Mouse (Mus musculus) left cerebral cortex, adult 8-10 months (tissue): ENCODE measurements around the gene Cfap45. TPM values are rescaled to one million over a fixed set of nuclear protein-coding genes. Genes with fewer than 3 reads are reported as not detected.

Experiments used
- DNase-seq, 2 experiments: peaks; one replicate each; pipeline ENCODE4 v3.0.0; 2022; ENCODE audit warnings: low spot score in 2 of 2
- total RNA-seq, 4 experiments: library from RNA; stranded (reverse); gene quantifications; 2 replicates each; pipeline ENCODE4 v1.2.4; 2022

The Cfap45 gene
- total RNA-seq, 4 experiments from 2014 or later: 3.7 to 4.7 (median 4.1) TPM

DNA sequence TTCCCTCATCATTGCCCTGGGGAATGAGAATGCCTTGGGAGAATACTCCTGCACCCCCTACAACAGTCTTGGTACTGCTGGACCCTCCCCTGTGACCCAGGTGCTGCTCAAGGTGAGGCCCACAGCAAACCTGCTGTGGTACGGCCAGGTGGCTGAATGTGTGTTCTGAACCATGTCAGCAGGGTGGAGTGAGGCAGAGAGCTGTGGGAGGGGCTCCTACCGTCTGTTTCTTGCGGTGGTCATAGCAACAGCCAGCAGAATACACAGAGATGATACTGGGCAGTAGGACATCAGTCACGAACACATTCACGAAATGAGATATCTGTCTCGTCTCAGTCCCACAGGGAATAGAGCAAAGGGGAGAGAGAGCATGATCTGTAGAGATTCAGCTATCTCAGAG lies 27.1 kb upstream of the Cfap45 start:
- no peak for DNase-seq

DNA sequence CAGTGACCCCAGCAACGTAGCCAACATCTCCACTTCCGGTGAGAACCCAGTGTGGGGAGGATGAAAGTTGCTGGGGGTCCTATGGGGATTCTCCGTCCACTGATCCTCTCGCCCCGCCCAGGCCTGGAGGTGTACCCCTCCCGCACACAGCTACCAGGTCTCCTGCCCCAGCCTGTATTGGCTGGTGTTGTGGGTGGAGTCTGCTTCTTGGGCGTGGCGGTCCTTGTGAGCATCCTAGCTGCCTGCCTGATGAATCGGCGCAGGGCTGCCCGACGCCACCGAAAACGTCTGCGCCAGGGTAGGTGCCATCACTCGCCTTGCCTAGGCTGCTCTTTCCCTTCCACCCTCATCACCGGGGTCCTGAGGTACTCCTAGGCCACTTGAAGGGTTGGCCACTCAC lies 24.6 kb upstream of the Cfap45 start:
- no peak for DNase-seq

GRCm38 (mm10) chr1:172497428-172497827 lies 23.2 kb upstream of the Cfap45 start:
- no peak for DNase-seq

GRCm38 (mm10) chr1:172499765-172500441 lies 20.7 kb upstream of the Cfap45 start, which contains the start of gene Tagln2:
Gene Tagln2, plus strand, starts transcription at chr1:172500047.
- DNase-seq: no peak

DNA sequence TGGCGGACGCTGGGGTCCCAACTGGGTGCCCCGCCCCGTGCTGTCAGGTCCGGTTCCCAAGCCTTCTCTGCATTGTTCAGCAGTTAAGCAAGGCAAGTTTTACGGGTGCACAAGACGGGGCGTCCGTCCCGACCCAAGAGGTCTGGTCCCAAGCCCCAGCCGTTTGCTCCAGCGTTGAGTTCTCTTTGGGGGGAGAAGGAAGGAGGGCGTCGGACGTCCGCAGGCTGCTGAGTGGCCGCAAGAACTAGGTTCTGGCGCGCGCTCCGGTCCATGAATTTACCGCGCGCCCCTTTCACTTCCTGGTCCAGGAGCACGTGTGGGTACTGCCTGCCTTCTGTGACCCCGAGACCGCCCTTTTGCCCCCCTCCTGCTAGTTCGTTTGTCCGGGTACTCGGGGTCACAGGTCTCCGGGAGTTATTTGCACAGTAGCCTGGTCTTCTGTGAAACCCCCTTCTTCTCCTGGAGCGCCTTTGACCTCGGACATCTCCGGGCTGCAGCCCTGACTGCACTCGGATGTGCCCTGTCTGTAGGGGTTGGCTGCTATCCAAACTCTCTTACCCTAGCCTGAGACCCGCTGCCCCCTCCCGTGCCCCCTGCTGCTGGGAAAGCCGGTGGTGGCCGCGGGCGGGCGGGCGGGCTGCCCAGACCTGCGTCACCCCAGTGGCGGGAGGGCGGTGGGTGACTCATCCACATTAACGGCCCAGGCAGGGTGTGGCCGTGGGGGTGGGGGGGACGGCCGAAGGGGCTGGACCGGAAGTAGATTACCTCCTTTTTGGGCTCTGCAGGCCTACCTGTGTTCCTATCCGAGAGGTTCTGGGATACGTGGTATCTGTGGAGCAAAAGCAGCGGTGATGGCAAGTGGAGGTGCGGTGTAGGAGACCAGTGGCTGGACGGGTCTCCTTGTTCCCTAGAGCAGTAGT lies 19.9 kb upstream of the Cfap45 start:
- no peak for DNase-seq

DNA sequence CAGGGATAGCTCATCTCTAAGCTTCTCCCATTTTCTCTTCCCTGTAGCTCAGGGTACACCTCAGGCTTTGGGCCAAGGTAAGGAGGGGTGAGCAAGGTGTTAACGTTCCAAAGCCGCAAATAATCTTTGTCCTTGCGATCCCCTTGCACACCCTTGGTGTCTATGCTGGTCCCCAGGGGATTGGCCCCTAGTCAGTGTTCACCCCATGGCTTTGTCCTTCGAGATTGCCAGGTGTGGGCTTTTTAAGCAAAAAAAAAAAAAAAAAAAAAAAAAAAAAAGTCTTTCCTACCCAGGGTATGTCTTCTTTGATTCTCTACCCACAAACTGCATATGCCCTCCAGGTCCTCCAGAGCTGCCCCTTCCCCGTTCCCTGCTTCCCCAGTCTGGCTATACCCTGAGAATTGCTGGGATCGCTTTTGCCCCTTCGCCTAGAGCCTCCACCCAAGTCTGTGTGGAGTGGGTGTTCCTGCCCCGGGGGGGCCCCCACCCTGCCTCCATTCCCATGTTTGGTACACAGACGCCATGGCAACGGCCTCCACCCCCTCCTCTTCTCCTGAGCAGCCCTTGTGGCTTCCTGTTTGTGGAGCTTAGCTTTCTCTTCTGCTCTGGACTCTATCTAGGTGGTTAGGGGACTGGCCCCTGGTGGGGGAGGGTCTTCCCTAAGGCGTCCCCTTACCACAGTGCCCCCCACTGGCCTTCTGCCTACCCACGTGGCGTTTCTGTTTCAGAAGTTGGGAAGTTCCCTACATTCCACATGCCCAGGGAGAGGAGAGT lies 19.0 kb upstream of the Cfap45 start:
- no peak for DNase-seq

DNA sequence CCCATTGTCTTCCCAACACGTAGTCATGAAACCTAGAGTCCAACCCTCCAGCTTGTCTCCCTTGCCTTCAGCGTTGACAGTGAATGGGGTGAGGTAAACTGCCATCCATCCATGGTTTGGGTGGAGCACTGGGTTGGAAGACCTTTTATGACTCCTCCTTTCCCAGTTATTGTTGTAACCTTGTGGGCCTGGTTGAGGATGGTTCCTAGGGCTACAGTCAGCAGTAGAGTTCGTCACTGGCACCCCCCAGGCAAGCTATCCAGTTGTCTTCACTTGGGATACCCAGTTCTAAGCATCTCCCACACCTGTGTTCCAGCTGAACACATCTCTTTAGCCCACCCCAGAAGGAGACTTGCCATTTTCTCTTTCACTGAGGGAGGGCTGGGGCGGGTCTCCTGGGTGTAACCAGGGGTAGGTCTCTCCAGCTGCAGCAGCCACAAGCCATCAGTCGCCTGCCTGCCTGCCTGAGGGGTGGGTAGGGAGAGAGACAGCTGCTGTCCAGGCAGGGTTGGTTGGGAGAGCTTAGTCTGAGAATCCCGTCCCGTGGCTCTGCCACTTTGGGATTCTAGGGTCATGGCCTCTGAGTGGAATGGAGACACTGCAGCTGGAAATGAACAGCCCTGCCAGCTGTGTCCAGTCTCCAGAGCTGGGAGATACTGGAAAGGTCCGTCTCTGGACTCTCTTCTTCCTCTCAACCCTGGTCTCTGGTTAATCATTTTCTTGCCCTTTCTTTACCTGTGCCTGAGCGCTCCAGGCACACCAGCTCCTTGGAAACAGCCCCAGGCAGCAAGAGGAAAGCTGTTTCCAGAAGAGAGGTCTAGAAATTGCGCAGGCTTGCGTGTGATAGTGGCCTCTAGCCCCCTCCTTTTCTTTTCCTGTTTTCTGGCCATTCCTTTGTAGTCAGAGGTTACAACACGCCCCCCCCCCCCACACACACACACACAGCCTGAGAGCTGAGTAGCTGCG lies 18.2 kb upstream of the Cfap45 start:
- no peak for DNase-seq

DNA sequence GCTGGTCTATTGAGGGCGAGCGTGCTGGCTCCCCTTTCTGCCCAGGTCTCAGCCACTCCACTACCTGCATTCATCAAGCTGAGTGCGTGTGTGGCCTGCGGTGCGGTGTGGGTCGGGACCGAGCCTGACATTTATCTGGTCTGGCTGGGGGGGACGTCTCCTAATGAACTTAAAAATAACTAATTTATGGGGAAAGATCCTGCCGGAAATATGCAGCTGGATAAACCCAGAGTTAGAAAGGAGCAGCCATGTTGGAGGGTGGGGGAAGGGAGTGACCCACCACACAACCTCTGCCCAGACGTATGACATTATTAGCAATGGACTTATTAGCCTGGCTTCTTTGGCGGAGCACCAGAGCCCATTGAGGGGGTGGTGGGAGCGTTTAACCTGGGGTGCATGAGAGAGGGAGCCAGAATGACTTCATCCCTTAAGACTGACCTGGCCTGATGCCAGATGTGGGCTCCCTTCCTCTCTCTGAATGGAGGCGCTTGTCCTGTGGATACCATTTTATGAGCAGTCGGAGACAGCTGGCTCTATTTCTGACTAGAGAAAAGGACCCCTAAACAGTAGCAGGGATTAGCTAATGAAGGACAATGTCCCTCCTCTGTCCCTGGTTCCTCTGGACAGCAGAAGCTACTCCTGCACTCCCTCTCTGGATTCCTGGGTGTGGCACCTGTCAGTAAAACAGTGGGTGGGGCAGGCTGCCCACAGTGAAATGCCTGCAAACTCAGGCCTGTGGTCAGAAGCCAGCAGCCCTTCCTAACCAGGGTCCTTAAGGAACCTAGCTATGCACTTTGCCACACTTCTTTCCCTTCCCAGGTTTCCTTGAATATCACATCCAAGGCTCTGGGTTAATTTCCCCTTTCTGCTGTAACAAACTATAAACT lies 17.2 kb upstream of the Cfap45 start:
- DNase-seq: no peak

DNA sequence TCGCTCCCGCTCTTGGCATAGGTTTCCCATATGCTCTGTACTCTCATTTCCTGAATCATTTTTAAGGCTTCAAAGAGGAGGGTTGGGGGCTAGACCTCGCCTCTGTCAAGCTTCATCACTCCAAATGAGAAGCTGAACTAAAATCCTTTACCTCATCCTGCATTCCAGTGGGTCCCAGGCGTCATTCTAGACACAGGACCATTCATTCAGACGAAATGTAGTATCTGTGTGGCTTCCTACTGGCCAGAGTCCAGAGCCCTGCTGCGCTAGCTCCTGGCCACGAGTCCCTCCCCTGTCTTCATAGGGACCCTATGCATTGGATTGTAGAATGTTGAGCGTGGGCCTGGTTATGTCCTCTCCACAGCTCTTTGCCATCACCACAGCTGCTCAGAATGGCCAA lies 15.8 kb upstream of the Cfap45 start:
- no peak for DNase-seq

GRCm38 (mm10) chr1:172507001-172507400 lies 13.6 kb upstream of the Cfap45 start:
- DNase-seq: no peak

GRCm38 (mm10) chr1:172507701-172508100 lies 12.9 kb upstream of the Cfap45 start:
- DNase-seq: no peak

GRCm38 (mm10) chr1:172508172-172508571 lies 12.4 kb upstream of the Cfap45 start:
- no peak for DNase-seq

DNA sequence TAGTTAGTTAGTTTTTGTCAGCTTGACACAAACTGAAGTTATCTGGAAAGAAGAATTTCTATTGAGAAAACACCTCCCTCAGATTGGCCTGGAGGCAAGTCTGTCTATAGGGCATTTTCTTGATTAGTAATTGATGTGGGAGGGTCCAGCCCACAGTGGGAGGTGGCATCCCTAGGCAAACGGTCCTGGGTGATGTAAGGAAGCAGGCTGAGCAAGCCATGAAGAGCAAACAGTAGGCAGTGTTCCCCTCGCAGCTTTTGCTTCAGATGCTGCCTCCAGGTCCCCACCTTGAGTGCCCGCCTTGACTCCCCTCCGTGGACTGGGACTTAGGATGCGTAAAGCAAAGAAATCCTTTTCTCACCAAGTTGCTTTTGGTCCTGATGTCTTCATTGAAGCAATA lies 11.4 kb upstream of the Cfap45 start:
- no peak for DNase-seq

DNA sequence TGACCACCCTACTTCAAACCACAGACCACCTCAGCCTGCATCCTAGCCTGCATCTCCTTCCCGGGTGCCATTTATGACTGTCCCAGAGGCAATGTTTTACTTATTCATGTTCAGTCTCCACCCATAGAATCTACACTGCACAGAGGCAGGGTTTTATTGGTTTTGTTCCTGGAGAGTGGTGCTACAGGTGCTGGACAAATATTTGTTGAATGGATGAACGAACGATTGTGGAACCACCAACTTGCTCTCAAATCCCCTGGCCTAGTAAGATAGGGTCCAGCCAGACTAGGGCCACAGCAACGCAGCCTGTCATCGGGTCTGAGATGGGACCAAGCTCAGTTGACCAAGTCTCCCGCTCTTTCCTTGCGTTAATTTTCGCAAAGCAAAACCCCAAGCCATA lies 10.6 kb upstream of the Cfap45 start:
- DNase-seq: no peak

GRCm38 (mm10) chr1:172510421-172510972 lies 10.1 kb upstream of the Cfap45 start:
- DNase-seq: no peak

GRCm38 (mm10) chr1:172512962-172513361 lies 7.6 kb upstream of the Cfap45 start:
- DNase-seq: no peak

DNA sequence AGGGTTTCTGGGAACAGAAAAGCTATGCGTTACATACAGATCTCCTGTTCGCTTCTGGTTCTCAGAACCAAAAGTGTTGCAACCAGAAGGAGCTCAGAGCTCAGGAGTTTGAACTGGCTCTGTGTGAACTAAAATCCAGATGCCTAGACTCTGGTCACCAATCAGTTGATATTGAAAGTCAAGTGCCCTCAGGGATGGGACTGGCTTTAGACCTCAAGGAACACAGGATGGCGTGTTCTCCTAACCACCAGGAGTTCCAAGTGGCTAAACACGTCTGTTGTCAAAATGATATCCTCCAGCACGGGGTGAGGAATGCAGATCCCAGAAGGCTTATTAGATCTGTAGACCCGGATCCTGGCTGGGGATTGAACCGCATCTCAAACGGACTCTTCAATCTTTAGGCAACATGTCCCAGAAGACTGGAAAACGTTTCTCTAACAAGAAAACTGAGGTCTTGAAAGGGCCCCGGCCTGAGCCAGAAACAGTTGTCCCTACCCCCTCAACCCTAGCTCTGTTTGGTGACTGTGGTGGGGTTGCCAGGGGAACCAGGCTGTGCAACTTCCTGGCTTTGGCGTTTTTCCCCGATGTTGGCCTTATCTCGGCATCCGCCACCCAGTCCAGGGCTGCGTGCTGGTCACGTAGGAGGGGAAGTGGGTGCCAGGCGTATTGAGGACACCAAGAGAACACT lies 6.9 kb upstream of the Cfap45 start:
- no peak for DNase-seq

DNA sequence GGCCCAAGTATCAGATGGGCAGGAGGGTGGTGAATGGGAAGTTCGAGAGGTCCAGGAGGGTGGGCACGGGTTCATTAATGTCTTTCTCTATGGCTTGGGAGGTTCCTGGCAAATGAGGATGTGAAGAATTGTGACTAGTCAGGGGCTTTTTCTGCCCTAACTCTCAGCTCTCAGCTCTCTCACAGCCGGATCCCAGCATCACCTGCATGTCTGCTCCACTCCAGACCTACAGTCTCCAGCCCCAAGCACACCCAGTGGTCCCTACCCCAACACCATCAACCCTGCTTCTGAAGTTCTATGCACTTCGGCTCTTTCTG lies 6.4 kb upstream of the Cfap45 start:
- no peak for DNase-seq
